Comparison of ENCODE assay signal across 14 mouse cellular contexts in genomic region chr14:100336926-100337325, GRCm38 (mm10). TPM values are rescaled to one million over a fixed set of nuclear protein-coding genes. Genes with fewer than 3 reads are reported as not detected.
DNase-seq lines count a peak whose midpoint lies in the region.
"Had no signal": no experiment of that assay in that cellular context is flagged by ENCODE, and none has a peak within 500 bp of the region (broad histone marks: within the 10 kb centered on the region; RNA-seq: fewer than 3 reads in every experiment).

No protein-coding gene starts in this region.

- peak; percentile 74 for DNase-seq in adrenal gland, adult 2 months
- DNase-seq in adrenal gland, postnatal 4 days (ENCODE audit: low spot score in 2 of 2) = no peak
- DNase-seq in adrenal gland, postnatal 10 days = peak; percentile 22
- DNase-seq in adrenal gland, postnatal 36 days = peak; percentile 26 to 28
- no peak for DNase-seq in thymus, postnatal 25 days
- DNase-seq in spleen, adult 12 weeks (ENCODE audit: low spot score) = no peak
- DNase-seq: cerebellum, adult 11 months; cerebellum, adult 18-20 months; cerebellum, adult 8-10 months; cerebellum, adult 9-11 months; cerebellum, postnatal 14 days; cerebellum, postnatal 36 days; embryo, embryonic 11 days had no signal

RNA-seq across cellular contexts. Expression of gene Klf12, which starts 52.4 kb away (rescaled TPM):
- 10 to 100 TPM; 16.8 to 25.6 TPM for total RNA-seq in adrenal gland, adult 2 months (2021)
- 6.7 and 11.4 TPM in 2 replicates for polyA plus RNA-seq in adrenal gland, adult 2 months (2012; rRNA removed)
- total RNA-seq in adrenal gland, postnatal 4 days (2021) = 10 to 100 TPM; 31.3 to 34.4 TPM
- total RNA-seq in adrenal gland, postnatal 10 days (2021) = 10 to 100 TPM; 19.5 to 19.8 TPM
- 10 to 100 TPM; 19.6 to 24.9 TPM for total RNA-seq in adrenal gland, postnatal 36 days (2021)
- polyA plus RNA-seq: erythroblast, embryonic 14.5 days had no signal

Comparison
In these comparisons a context has a peak if more than half of its experiments do, and no peak if none do; other contexts are left out.
1. DNase-seq: peak in adrenal gland, adult 2 months (single experiment), adrenal gland, postnatal 10 days (single experiment) and adrenal gland, postnatal 36 days (2 of 2); none in adrenal gland, postnatal 4 days (0 of 2), thymus, postnatal 25 days (single experiment) and spleen, adult 12 weeks (single experiment).